Mouse (Mus musculus) liver, embryonic 15.5 days (tissue): ENCODE measurements around the gene Ros1. TPM values are rescaled to one million over a fixed set of nuclear protein-coding genes. Genes with fewer than 3 reads are reported as not detected.
A peak's percentile ranks its signal among the peaks of the same experiment; 100 is the strongest.

ENCODE experiments used
- ATAC-seq: fragments of 200-750 bp; cut with Nextera tagmentation; 2 replicates; pipeline ENCODE4 v1.8.0; 2017; ENCODE audit warnings: moderate number of reproducible peaks, mild to moderate bottlenecking, moderate library complexity; ENCODE audit not compliant: insufficient read depth
- H3K27ac ChIP-seq: fragments of 300-500 bp; sonication (generic); replicated peaks from 2 replicates; pipeline ENCODE4 v1.5.1; 2015; ENCODE audit warnings: mild to moderate bottlenecking, inconsistent platforms
- H3K27me3 ChIP-seq: fragments of 300-500 bp; sonication (generic); 2 replicates; pipeline ENCODE4 v1.6.1; 2015; ENCODE audit warnings: mild to moderate bottlenecking, inconsistent platforms
- H3K36me3 ChIP-seq: fragments of 300-500 bp; sonication (generic); replicated peaks from 2 replicates; pipeline ENCODE4 v1.6.1; 2015; ENCODE audit warnings: moderate library complexity, mild to moderate bottlenecking, inconsistent platforms
- H3K4me1 ChIP-seq: fragments of 300-500 bp; sonication (generic); replicated peaks from 2 replicates; pipeline ENCODE4 v1.6.1; 2015; ENCODE audit warnings: inconsistent platforms
- H3K4me2 ChIP-seq: fragments of 300-500 bp; sonication (generic); 2 replicates; pipeline ENCODE4 v1.6.1; 2015; ENCODE audit warnings: moderate library complexity, mild to moderate bottlenecking, inconsistent platforms
- H3K4me3 ChIP-seq: fragments of 300-500 bp; sonication (generic); replicated peaks from 2 replicates; pipeline ENCODE4 v1.5.1; 2015; ENCODE audit warnings: mild to moderate bottlenecking, inconsistent platforms
- H3K9ac ChIP-seq: fragments of 300-500 bp; sonication (generic); 2 replicates; pipeline ENCODE4 v1.6.1; 2015; ENCODE audit warnings: moderate library complexity, mild to moderate bottlenecking, inconsistent platforms
- H3K9me3 ChIP-seq: fragments of 300-500 bp; sonication (generic); replicated peaks from 2 replicates; pipeline ENCODE4 v1.6.1; 2016; ENCODE audit warnings: inconsistent platforms
- WGBS: fragments of 180-500 bp; shearing (Covaris S2); methylation state at CpG from one replicate; pipeline ENCODE4 v1.1.7; 2015; ENCODE audit warnings: mixed read lengths; ENCODE audit not compliant: insufficient replicate concordance; 5-methylcytosine and 5-hydroxymethylcytosine counted together
- polyA plus RNA-seq: library from polyadenylated mRNA; unstranded; fragments of >200 nt; fragmentation: Nextera tagmentation; extraction: Ambion mirVana; gene quantifications from 2 replicates; pipeline ENCODE4 v1.2.1, GENCODE M21; 2015

The Ros1 gene
- polyA plus RNA-seq: 0.01 TPM in 1 of 2 replicates, not detected in the other

GRCm38 (mm10) chr10:52194957-52195852 is at the start of gene Ros1:
Gene Ros1 (minus strand): TSS chr10:52195244.
- no peak within 1 kb of the TSS for H3K4me3 ChIP-seq
- no peaks in the 10 kb centered on the region for H3K27me3 ChIP-seq
- no peak within 1 kb of the TSS for H3K4me2 ChIP-seq
- H3K36me3 ChIP-seq: no peaks in the 10 kb centered on the region
- no peak within 1 kb of the TSS for H3K9ac ChIP-seq
- no peak within 1 kb of the TSS for H3K27ac ChIP-seq
- WGBS: 49% methylated on average over 7 of the region's 7 CpGs
- no peaks in the 10 kb centered on the region for H3K4me1 ChIP-seq
- no peaks in the 10 kb centered on the region for H3K9me3 ChIP-seq
- no peak for ATAC-seq

GRCm38 (mm10) chr10:52242680-52243323 is 47.8 kb upstream of the Ros1 start:
- Histone ChIP-seq H3K9me3 (no peaks in the 10 kb centered on the region), H3K27ac (no peak overlapping the region)
- 46% methylated on average over 7 of the region's 7 CpGs for WGBS

GRCm38 (mm10) chr10:52242015-52242414 is 47.0 kb upstream of the Ros1 start:
- ATAC-seq: no peak
- H3K36me3 ChIP-seq: no peaks in the 10 kb centered on the region
- no peak overlapping the region for H3K9ac ChIP-seq
- no peaks in the 10 kb centered on the region for H3K9me3 ChIP-seq
- no peak overlapping the region for H3K27ac ChIP-seq
- WGBS: 56% methylated on average over 5 of the region's 5 CpGs
- H3K27me3 ChIP-seq: no peaks in the 10 kb centered on the region
- no peaks in the 10 kb centered on the region for H3K4me1 ChIP-seq
- no peak overlapping the region for H3K4me3 ChIP-seq
- H3K4me2 ChIP-seq: no peak overlapping the region

More at GRCm38 (mm10) chr10:52242680-52243323, 47.8 kb upstream of the Ros1 start:
- Histone ChIP-seq H3K4me3 (no peak overlapping the region), H3K4me1 (no peaks in the 10 kb centered on the region), H3K4me2 (no peak overlapping the region), H3K9ac (no peak overlapping the region), H3K36me3 (no peaks in the 10 kb centered on the region), H3K27me3 (no peaks in the 10 kb centered on the region)
- no peak for ATAC-seq

- Histone ChIP-seq H3K4me3 (no peak overlapping the region), H3K27ac (no peak overlapping the region), H3K4me1 (peaks cover 20% of the 10 kb centered on the region), H3K36me3 (no peaks in the 10 kb centered on the region), H3K9me3 (no peaks in the 10 kb centered on the region), H3K9ac (no peak overlapping the region), H3K27me3 (peaks cover 34% of the 10 kb centered on the region), H3K4me2 (peak overlapping the region; percentile 86; the same call in 1 of the 2 replicates)
- WGBS: 64% methylated on average over 5 of the region's 5 CpGs
- ATAC-seq: no peak
Measured at GRCm38 (mm10) chr10:52235461-52235860, 40.4 kb upstream of the Ros1 start.

- Histone ChIP-seq H3K9ac (no peak overlapping the region), H3K4me1 (peaks cover 20% of the 10 kb centered on the region), H3K27ac (no peak overlapping the region), H3K9me3 (no peaks in the 10 kb centered on the region), H3K27me3 (peaks cover 34% of the 10 kb centered on the region), H3K4me3 (peak overlapping the region; percentile 65), H3K36me3 (no peaks in the 10 kb centered on the region), H3K4me2 (peak overlapping the region; percentile 86)
- ATAC-seq: no peak
- 15% methylated on average over 7 of the region's 7 CpGs for WGBS
Measured at GRCm38 (mm10) chr10:52234654-52234981, 39.6 kb upstream of the Ros1 start.

- ATAC-seq: peak; percentile 23
- H3K27me3 ChIP-seq: peaks cover 34% of the 10 kb centered on the region
- 0 out of 2 replicates have a peak overlapping the region, but pooled peaks have one; percentile 45 for H3K27ac ChIP-seq
- no peaks in the 10 kb centered on the region for H3K9me3 ChIP-seq
- WGBS: 1% methylated on average over 35 of the region's 40 CpGs
- peak overlapping the region; percentile 61 for H3K9ac ChIP-seq
- peaks cover 20% of the 10 kb centered on the region for H3K4me1 ChIP-seq
- H3K36me3 ChIP-seq: no peaks in the 10 kb centered on the region
- H3K4me2 ChIP-seq: peak overlapping the region; percentile 86
- peak overlapping the region; percentile 65 for H3K4me3 ChIP-seq
Measured at GRCm38 (mm10) chr10:52233969-52234653, 39.1 kb upstream of the Ros1 start.

GRCm38 (mm10) chr10:52233301-52233968 is 38.4 kb upstream of the Ros1 start, which contains the start of gene Dcbld1:
Gene Dcbld1 (plus strand): TSS chr10:52233619.
- Histone ChIP-seq H3K27me3 (peaks cover 34% of the 10 kb centered on the region), H3K27ac (peak within 1 kb of the TSS; percentile 45), H3K4me1 (peaks cover 20% of the 10 kb centered on the region), H3K4me3 (peak within 1 kb of the TSS; percentile 65), H3K4me2 (peak within 1 kb of the TSS; percentile 86), H3K9ac (peak within 1 kb of the TSS; percentile 61), H3K36me3 (no peaks in the 10 kb centered on the region), H3K9me3 (no peaks in the 10 kb centered on the region)
- WGBS: under 1% methylated on average over 58 of the region's 60 CpGs
- peak; percentile 86 for ATAC-seq

GRCm38 (mm10) chr10:52232196-52233176 is 37.4 kb upstream of the Ros1 start:
- H3K27ac ChIP-seq: peak overlapping the region; percentile 35
- peak overlapping the region; percentile 65 for H3K4me3 ChIP-seq
- 9% methylated on average over 21 of the region's 21 CpGs for whole genome bisulfite sequencing
- H3K4me2 ChIP-seq: peak overlapping the region; percentile 86
- H3K9me3 ChIP-seq: no peaks in the 10 kb centered on the region
- peaks cover 34% of the 10 kb centered on the region for H3K27me3 ChIP-seq
- H3K9ac ChIP-seq: no peak overlapping the region
- H3K36me3 ChIP-seq: no peaks in the 10 kb centered on the region
- ATAC-seq: no peak
- peaks cover 20% of the 10 kb centered on the region for H3K4me1 ChIP-seq

GRCm38 (mm10) chr10:52219600-52219999 is 24.6 kb upstream of the Ros1 start:
- Histone ChIP-seq H3K36me3 (no peaks in the 10 kb centered on the region), H3K27me3 (no peaks in the 10 kb centered on the region), H3K9me3 (no peaks in the 10 kb centered on the region), H3K4me2 (no peak overlapping the region), H3K9ac (no peak overlapping the region), H3K4me3 (no peak overlapping the region), H3K4me1 (no peaks in the 10 kb centered on the region; the same call in 1 of the 2 replicates), H3K27ac (no peak overlapping the region)
- ATAC-seq: no peak
- WGBS: 60% methylated on average over 3 of the region's 3 CpGs

- H3K4me1 ChIP-seq: no peaks in the 10 kb centered on the region; the same call in 1 of the 2 replicates
- H3K4me3 ChIP-seq: no peak overlapping the region
- WGBS: 40% methylated on average over 7 of the region's 7 CpGs
- H3K27me3 ChIP-seq: no peaks in the 10 kb centered on the region
- no peak overlapping the region for H3K27ac ChIP-seq
- H3K36me3 ChIP-seq: no peaks in the 10 kb centered on the region
- H3K4me2 ChIP-seq: no peak overlapping the region
- H3K9ac ChIP-seq: no peak overlapping the region
- no peaks in the 10 kb centered on the region for H3K9me3 ChIP-seq
- no peak for ATAC-seq
Measured at GRCm38 (mm10) chr10:52217564-52217934, 22.5 kb upstream of the Ros1 start.
